Mouse (Mus musculus): ENCODE measurements at regions not wholly inside any gene's neighbourhood (a gene's known extent, or its start where the extent isn't known, plus 50 kb on each side); places are given as distances from the start of the nearest gene placed in this dataset.
A peak's percentile ranks its signal among the peaks of the same experiment; 100 is the strongest.
"Not testable (repeated sequence)": the region's sequence is repeated elsewhere in the genome, so short reads cannot be mapped to it uniquely, and the experiment has no call there.

- DNase-seq (ENCODE audit: low read depth, low spot score), result peak; percentile 52
Measured at GRCm38 (mm10) chrX:95366995-95367394, 77.7 kb downstream of the Amer1 start.

- DNase-seq (ENCODE audit: low read depth, low spot score), result not testable (repeated sequence)
Measured at GRCm38 (mm10) chrX:95365326-95365725, 79.3 kb downstream of the Amer1 start.

- peak; percentile 51 for DNase-seq (ENCODE audit: low read depth, low spot score)
Measured at GRCm38 (mm10) chrX:95359053-95359452, 85.6 kb downstream of the Amer1 start.
